Mouse (Mus musculus) heart, postnatal 4 days (tissue): Measurements from ENCODE around the gene Vmn1r195. TPM values are rescaled to one million over a fixed set of nuclear protein-coding genes. Genes with fewer than 3 reads are reported as not detected.
"Not testable (repeated sequence)": the region's sequence is repeated elsewhere in the genome, so short reads cannot be mapped to it uniquely, and the experiment has no call there.

ENCODE experiments used
- DNase-seq: peaks from one replicate; pipeline ENCODE4 v3.0.0; 2021
- total RNA-seq, 2 experiments: library from RNA; stranded (reverse); gene quantifications; 2 replicates each; pipeline ENCODE4 v1.2.3; 2021

The Vmn1r195 gene
- not detected for total RNA-seq

GRCm38 (mm10) chr13:22270222-22270621 is at the start of gene Vmn1r195:
TSS of gene Vmn1r195 (plus strand) at chr13:22270522.
- DNase-seq: not testable (repeated sequence)

GRCm38 (mm10) chr13:22223060-22223459 is 47.3 kb upstream of the Vmn1r195 start, which contains the start of gene Vmn1r193:
TSS of gene Vmn1r193 (minus strand) at chr13:22223160.
- not testable (repeated sequence) for DNase-seq

- DNase-seq: no peak
Observed at GRCm38 (mm10) chr13:22243915-22244314, 26.4 kb upstream of the Vmn1r195 start, which contains the start of gene Vmn1r194. TSS of gene Vmn1r194 (plus strand) at chr13:22244215.

GRCm38 (mm10) chr13:22271721-22272120 is 1.4 kb downstream of the Vmn1r195 start:
- no peak for DNase-seq

- no peak for DNase-seq
Observed at GRCm38 (mm10) chr13:22284578-22284977, 14.3 kb downstream of the Vmn1r195 start.

- no peak for DNase-seq
Observed at GRCm38 (mm10) chr13:22289620-22290019, 19.3 kb downstream of the Vmn1r195 start, which contains the start of gene Vmn1r196. TSS of gene Vmn1r196 (plus strand) at chr13:22289920.

- DNase-seq: not testable (repeated sequence)
Observed at GRCm38 (mm10) chr13:22308075-22308474, 37.8 kb downstream of the Vmn1r195 start.

- DNase-seq: no peak
Observed at GRCm38 (mm10) chr13:22315361-22315760, 45.0 kb downstream of the Vmn1r195 start.

GRCm38 (mm10) chr13:22317366-22317765 is 47.0 kb downstream of the Vmn1r195 start:
- no peak for DNase-seq

GRCm38 (mm10) chr13:22320091-22320490 is 49.8 kb downstream of the Vmn1r195 start:
- DNase-seq: no peak

- DNase-seq: no peak
Observed at GRCm38 (mm10) chr13:22324289-22324688, 54.0 kb downstream of the Vmn1r195 start, which contains the start of gene Vmn1r197. TSS of gene Vmn1r197 (plus strand) at chr13:22324589.

Other genes starting within 250 kb of the Vmn1r195 start
- gene Hist1h2ah, start 235.0 kb upstream of the Vmn1r195 start, total RNA-seq: 100 to 1,000 TPM; 504 to 579 TPM
- 100 to 1,000 TPM; 416 to 424 TPM for gene Hist1h2bk, start 234.7 kb upstream of the Vmn1r195 start, total RNA-seq
- gene Hist1h4i, start 229.2 kb upstream of the Vmn1r195 start, total RNA-seq: 100 to 1,000 TPM; 139 to 147 TPM
- 100 to 1,000 TPM; 359 to 370 TPM for gene Hist1h2ag, start 227.6 kb upstream of the Vmn1r195 start, total RNA-seq
- gene Hist1h2bj, start 227.3 kb upstream of the Vmn1r195 start, total RNA-seq: 100 to 1,000 TPM; 284 to 295 TPM
- not detected for gene Vmn1r188, start 186.1 kb upstream of the Vmn1r195 start, total RNA-seq
- not detected for gene Vmn1r189, start 164.7 kb upstream of the Vmn1r195 start, total RNA-seq
- not detected for gene Vmn1r191, start 86.6 kb upstream of the Vmn1r195 start, total RNA-seq
- gene Vmn1r192, start 79.4 kb upstream of the Vmn1r195 start, total RNA-seq: not detected
- gene Vmn1r193, start 47.4 kb upstream of the Vmn1r195 start, total RNA-seq: not detected
- gene Vmn1r194, start 26.3 kb upstream of the Vmn1r195 start, total RNA-seq: not detected
- gene Vmn1r196, start 19.4 kb downstream of the Vmn1r195 start, total RNA-seq: not detected
- gene Vmn1r197, start 54.1 kb downstream of the Vmn1r195 start, total RNA-seq: not detected
- not detected for gene Vmn1r198, start 79.8 kb downstream of the Vmn1r195 start, total RNA-seq
- gene Vmn1r199, start 109.3 kb downstream of the Vmn1r195 start, total RNA-seq: not detected
- not detected for gene Vmn1r200, start 119.9 kb downstream of the Vmn1r195 start, total RNA-seq
- gene Vmn1r201, start 201.4 kb downstream of the Vmn1r195 start, total RNA-seq: not detected
- gene Vmn1r202, start 234.9 kb downstream of the Vmn1r195 start, total RNA-seq: under 1 TPM in 1 of 2 experiments, not detected in 1; 0.05 TPM
- not detected for gene Vmn1r203, start 247.6 kb downstream of the Vmn1r195 start, total RNA-seq